Comparison of ENCODE assay signal across 11 mouse cellular contexts in genomic region chr2:73772945-73773344, GRCm38 (mm10). TPM values are rescaled to one million over a fixed set of nuclear protein-coding genes. Genes with fewer than 3 reads are reported as not detected.
A peak's percentile ranks its signal among the peaks of the same experiment; 100 is the strongest.
DNase-seq lines count a peak whose midpoint lies in the region; ATAC-seq and TF ChIP-seq lines count a peak whose summit lies in the region.
"Had no signal": no experiment of that assay in that cellular context is flagged by ENCODE, and none has a peak within 500 bp of the region (broad histone marks: within the 10 kb centered on the region; RNA-seq: fewer than 3 reads in every experiment).

No protein-coding gene starts in this region.

- H3K9me3 ChIP-seq in embryonic facial prominence, embryonic 14.5 days (ENCODE audit: control insufficient read depth, low read length) = no peaks in the 10 kb centered on the region
- no peaks in the 10 kb centered on the region for H3K9me3 ChIP-seq in hindbrain, embryonic 14.5 days (ENCODE audit: control insufficient read depth, low read length)
- H3K9me3 ChIP-seq in midbrain, postnatal 0 days (ENCODE audit: low read length) = no peaks in the 10 kb centered on the region
- H3K9me3 ChIP-seq in kidney, embryonic 14.5 days (ENCODE audit: control insufficient read depth, low read length) = no peaks in the 10 kb centered on the region

- H3K27me3 ChIP-seq in embryonic facial prominence, embryonic 14.5 days (replicated peaks; ENCODE audit: control insufficient read depth, insufficient read depth, low read length) = peaks cover 9% of the 10 kb centered on the region
- H3K27me3 ChIP-seq in hindbrain, embryonic 14.5 days (ENCODE audit: control insufficient read depth, insufficient read depth, low read length) = 0 out of 2 replicates have a peak, but pooled peaks cover 3% of the 10 kb centered on the region
- H3K27me3 ChIP-seq in midbrain, postnatal 0 days (ENCODE audit: insufficient read depth, low read length) = no peaks in the 10 kb centered on the region; the same call in 1 of the 2 replicates
- peaks cover 8% of the 10 kb centered on the region; the same call in 1 of the 2 replicates for H3K27me3 ChIP-seq in kidney, embryonic 14.5 days (ENCODE audit: control insufficient read depth, insufficient read depth, low read length)

- ATAC-seq in embryonic facial prominence, embryonic 14.5 days (ENCODE audit: low read depth) = no peak
- ATAC-seq in hindbrain, embryonic 14.5 days (ENCODE audit: low FRiP score) = no peak
- no peak for ATAC-seq in midbrain, postnatal 0 days (ENCODE audit: low FRiP score)
- no peak for ATAC-seq in kidney, embryonic 14.5 days (ENCODE audit: low FRiP score, low TSS enrichment)
- ATAC-seq: intestine, postnatal 0 days had no signal

- H3K4me3 ChIP-seq in embryonic facial prominence, embryonic 14.5 days (ENCODE audit: low read depth, low read length) = no peak overlapping the region
- peak overlapping the region; percentile 88 for H3K4me3 ChIP-seq in hindbrain, embryonic 14.5 days (replicated peaks; ENCODE audit: low read length)
- peak overlapping the region; percentile 89 for H3K4me3 ChIP-seq in midbrain, postnatal 0 days (ENCODE audit: low read depth, low read length)
- no peak overlapping the region for H3K4me3 ChIP-seq in kidney, embryonic 14.5 days (ENCODE audit: low read length)
- H3K4me3 ChIP-seq: heart, adult 2 months had no signal

- no peak overlapping the region for H3K9ac ChIP-seq in embryonic facial prominence, embryonic 14.5 days (ENCODE audit: low read depth, low read length)
- H3K9ac ChIP-seq in hindbrain, embryonic 14.5 days = peak overlapping the region; percentile 86
- no peak overlapping the region for H3K9ac ChIP-seq in midbrain, postnatal 0 days (replicated peaks; ENCODE audit: low read length, poor library complexity, severe bottlenecking)
- H3K9ac ChIP-seq in kidney, embryonic 14.5 days (ENCODE audit: low read depth, low read length) = no peak overlapping the region
- H3K9ac ChIP-seq: lung, embryonic 14.5 days had no signal

- WGBS in embryonic facial prominence, embryonic 14.5 days = 25% methylated on average over 1 of the region's 1 CpGs
- WGBS in hindbrain, embryonic 14.5 days = 23% methylated on average over 1 of the region's 1 CpGs
- 22% methylated on average over 1 of the region's 1 CpGs for WGBS in midbrain, postnatal 0 days
- 30% methylated on average over 1 of the region's 1 CpGs for WGBS in kidney, embryonic 14.5 days

- TF ChIP-seq CTCF in midbrain, postnatal 0 days (IDR thresholded peaks at IDR 0.05) = no peak

- H3K27ac ChIP-seq in embryonic facial prominence, embryonic 14.5 days (replicated peaks; ENCODE audit: low read depth, low read length) = no peak overlapping the region
- no peak overlapping the region for H3K27ac ChIP-seq in hindbrain, embryonic 14.5 days
- no peak overlapping the region for H3K27ac ChIP-seq in midbrain, postnatal 0 days (ENCODE audit: low read depth, low read length)
- no peak overlapping the region for H3K27ac ChIP-seq in kidney, embryonic 14.5 days (ENCODE audit: low read depth, low read length)
- H3K27ac ChIP-seq: heart, adult 2 months had no signal

- H3K4me1 ChIP-seq in embryonic facial prominence, embryonic 14.5 days (ENCODE audit: control insufficient read depth, insufficient read depth, low read length) = peaks cover 7% of the 10 kb centered on the region; the same call in 1 of the 2 replicates
- peaks cover 33% of the 10 kb centered on the region for H3K4me1 ChIP-seq in hindbrain, embryonic 14.5 days (replicated peaks; ENCODE audit: control insufficient read depth, insufficient read depth, low read length)
- peaks cover 7% of the 10 kb centered on the region; the same call in 1 of the 2 replicates for H3K4me1 ChIP-seq in midbrain, postnatal 0 days (ENCODE audit: insufficient read depth, low read length)
- no peaks in the 10 kb centered on the region for H3K4me1 ChIP-seq in kidney, embryonic 14.5 days (ENCODE audit: control insufficient read depth, insufficient read depth, low read length)

- 0 out of 2 replicates have a peak overlapping the region, but pooled peaks have one; percentile 85 for H3K4me2 ChIP-seq in embryonic facial prominence, embryonic 14.5 days (ENCODE audit: low read depth, low read length)
- H3K4me2 ChIP-seq in hindbrain, embryonic 14.5 days (replicated peaks) = peak overlapping the region; percentile 56
- peak overlapping the region; percentile 72 for H3K4me2 ChIP-seq in midbrain, postnatal 0 days (ENCODE audit: low read depth, low read length, poor library complexity, severe bottlenecking)
- H3K4me2 ChIP-seq in kidney, embryonic 14.5 days (replicated peaks; ENCODE audit: low read depth, low read length) = no peak overlapping the region

- peak; percentile 54 for DNase-seq in MEL-GATA-1-ER (ENCODE audit: extremely low read depth, low read depth)
- DNase-seq in embryonic facial prominence, embryonic 14.5 days (ENCODE audit: low spot score) = no peak
- DNase-seq in hindbrain, embryonic 14.5 days (ENCODE audit: low spot score) = no peak
- DNase-seq in midbrain, postnatal 0 days (ENCODE audit: low spot score) = no peak
- DNase-seq in retina, embryonic 14.5 days (ENCODE audit: low spot score) = no peak
- DNase-seq in layer of hippocampus, adult 9-10 months (ENCODE audit: low spot score) = no peak
- DNase-seq: heart, adult 2 months; lung, embryonic 14.5 days; right cerebral cortex, adult 18-20 months had no signal

- H3K36me3 ChIP-seq in embryonic facial prominence, embryonic 14.5 days (ENCODE audit: control insufficient read depth, insufficient read depth, low read length) = no peaks in the 10 kb centered on the region
- H3K36me3 ChIP-seq in hindbrain, embryonic 14.5 days (replicated peaks; ENCODE audit: control insufficient read depth, insufficient read depth) = no peaks in the 10 kb centered on the region
- H3K36me3 ChIP-seq in midbrain, postnatal 0 days (ENCODE audit: insufficient read depth, low read length) = no peaks in the 10 kb centered on the region
- H3K36me3 ChIP-seq in kidney, embryonic 14.5 days (ENCODE audit: control insufficient read depth, insufficient read depth, low read length) = no peaks in the 10 kb centered on the region

RNA-seq across cellular contexts. Expression of gene Chn1, which starts 2.2 kb away (rescaled TPM):
- 35.5 and 36.0 TPM in 2 replicates for polyA plus RNA-seq in embryonic facial prominence, embryonic 14.5 days (2014; fragmentation: Nextera tagmentation; extraction: Ambion mirVana)
- 113 and 118 TPM in 2 replicates for polyA plus RNA-seq in hindbrain, embryonic 14.5 days (2014; fragmentation: Nextera tagmentation; extraction: Ambion mirVana)
- 122 and 147 TPM in 2 replicates for total RNA-seq in midbrain, postnatal 0 days (2014; rRNA removed)
- polyA plus RNA-seq in midbrain, postnatal 0 days (2015; fragmentation: Nextera tagmentation; extraction: Ambion mirVana) = 80.3 and 81.1 TPM in 2 replicates
- polyA plus RNA-seq in kidney, embryonic 14.5 days (2014; fragmentation: Nextera tagmentation; extraction: Ambion mirVana) = 17.5 and 19.1 TPM in 2 replicates

Comparison
In these comparisons a context has a peak if more than half of its experiments do, and no peak if none do; other contexts are left out.
1. H3K4me3 ChIP-seq: peak in hindbrain, embryonic 14.5 days (single experiment) and midbrain, postnatal 0 days (single experiment); none in embryonic facial prominence, embryonic 14.5 days (single experiment) and kidney, embryonic 14.5 days (single experiment).